Mouse (Mus musculus): Measurements from ENCODE around the gene Lipc. TPM values are rescaled to one million over a fixed set of nuclear protein-coding genes. Genes with fewer than 3 reads are reported as not detected.

Lipc gene
- polyA plus RNA-seq, 1 experiment from 2014 or later = not detected

GRCm38 (mm10) chr9:70838132-70838911 is 113.7 kb downstream of the Lipc start:
- no peaks in the 10 kb centered on the region for H3K9me3 ChIP-seq
- H3K27ac ChIP-seq = 0 out of 2 replicates have a peak overlapping the region, but pooled peaks have one; percentile 9
- WGBS = 84% methylated on average over 10 of the region's 10 CpGs
- H3K4me3 ChIP-seq = no peak overlapping the region
- no peaks in the 10 kb centered on the region for H3K27me3 ChIP-seq (ENCODE audit: insufficient read depth, poor library complexity, severe bottlenecking)
- H3K36me3 ChIP-seq = no peaks in the 10 kb centered on the region
- no peaks in the 10 kb centered on the region; the same call in 1 of the 2 replicates for H3K4me1 ChIP-seq (replicated peaks)
- no peak for DNase-seq (ENCODE audit: low spot score)

GRCm38 (mm10) chr9:70834730-70835154 is 117.3 kb downstream of the Lipc start:
- no peaks in the 10 kb centered on the region for H3K27me3 ChIP-seq (ENCODE audit: insufficient read depth, poor library complexity, severe bottlenecking)
- DNase-seq (ENCODE audit: low spot score) = no peak
- 0 out of 2 replicates have a peak overlapping the region, but pooled peaks have one; percentile 16 for H3K27ac ChIP-seq
- peaks cover 9% of the 10 kb centered on the region; the same call in 1 of the 2 replicates for H3K4me1 ChIP-seq (replicated peaks)
- H3K4me3 ChIP-seq = no peak overlapping the region
- no peaks in the 10 kb centered on the region for H3K9me3 ChIP-seq
- 63% methylated on average over 4 of the region's 4 CpGs for WGBS
- H3K36me3 ChIP-seq = no peaks in the 10 kb centered on the region

- Histone ChIP-seq H3K36me3 (no peaks in the 10 kb centered on the region), H3K4me1 (replicated peaks) (peaks cover 9% of the 10 kb centered on the region; the same call in 1 of the 2 replicates), H3K9me3 (no peaks in the 10 kb centered on the region), H3K4me3 (no peak overlapping the region), H3K27me3 (ENCODE audit: insufficient read depth, poor library complexity, severe bottlenecking) (no peaks in the 10 kb centered on the region), H3K27ac (0 out of 2 replicates have a peak overlapping the region, but pooled peaks have one; percentile 16)
- no peak for DNase-seq (ENCODE audit: low spot score)
- WGBS = 94% methylated on average over 3 of the region's 3 CpGs
These were observed 117.8 kb downstream of the Lipc start for GRCm38 (mm10) chr9:70834217-70834616.

- DNase-seq (ENCODE audit: low spot score) = no peak
- no peaks in the 10 kb centered on the region for H3K9me3 ChIP-seq
- no peak overlapping the region for H3K4me3 ChIP-seq
- H3K27ac ChIP-seq = no peak overlapping the region
- H3K36me3 ChIP-seq = no peaks in the 10 kb centered on the region
- WGBS = 88% methylated on average over 6 of the region's 6 CpGs
- no peaks in the 10 kb centered on the region for H3K27me3 ChIP-seq (ENCODE audit: insufficient read depth, poor library complexity, severe bottlenecking)
- H3K4me1 ChIP-seq (replicated peaks) = peaks cover 9% of the 10 kb centered on the region; the same call in 1 of the 2 replicates
These were observed 118.7 kb downstream of the Lipc start for GRCm38 (mm10) chr9:70833111-70833908.

- Histone ChIP-seq H3K27me3 (ENCODE audit: insufficient read depth, poor library complexity, severe bottlenecking) (no peaks in the 10 kb centered on the region), H3K36me3 (no peaks in the 10 kb centered on the region), H3K4me3 (no peak overlapping the region), H3K4me1 (replicated peaks) (peaks cover 9% of the 10 kb centered on the region; the same call in 1 of the 2 replicates), H3K27ac (no peak overlapping the region), H3K9me3 (no peaks in the 10 kb centered on the region)
- WGBS = 80% methylated on average over 7 of the region's 7 CpGs
- no peak for DNase-seq (ENCODE audit: low spot score)
These were observed 119.8 kb downstream of the Lipc start for GRCm38 (mm10) chr9:70832231-70832630.

- H3K4me1 ChIP-seq (replicated peaks) = peaks cover 9% of the 10 kb centered on the region; the same call in 1 of the 2 replicates
- H3K36me3 ChIP-seq = no peaks in the 10 kb centered on the region
- no peaks in the 10 kb centered on the region for H3K9me3 ChIP-seq
- DNase-seq (ENCODE audit: low spot score) = no peak
- WGBS = 72% methylated on average over 6 of the region's 6 CpGs
- H3K27me3 ChIP-seq (ENCODE audit: insufficient read depth, poor library complexity, severe bottlenecking) = no peaks in the 10 kb centered on the region
- H3K27ac ChIP-seq = no peak overlapping the region; the same call in 1 of the 2 replicates
- no peak overlapping the region for H3K4me3 ChIP-seq
These were observed 121.0 kb downstream of the Lipc start for GRCm38 (mm10) chr9:70830844-70831529.

GRCm38 (mm10) chr9:70829784-70830488 is 122.1 kb downstream of the Lipc start:
- 65% methylated on average over 7 of the region's 7 CpGs for WGBS
- H3K4me1 ChIP-seq (replicated peaks) = peaks cover 9% of the 10 kb centered on the region; the same call in 1 of the 2 replicates
- H3K9me3 ChIP-seq = no peaks in the 10 kb centered on the region
- H3K4me3 ChIP-seq = no peak overlapping the region
- H3K27me3 ChIP-seq (ENCODE audit: insufficient read depth, poor library complexity, severe bottlenecking) = no peaks in the 10 kb centered on the region
- DNase-seq (ENCODE audit: low spot score) = no peak
- H3K27ac ChIP-seq = no peak overlapping the region
- H3K36me3 ChIP-seq = no peaks in the 10 kb centered on the region

GRCm38 (mm10) chr9:70827911-70828310 is 124.1 kb downstream of the Lipc start:
- WGBS = 84% methylated on average over 6 of the region's 6 CpGs
- no peaks in the 10 kb centered on the region for H3K27me3 ChIP-seq (ENCODE audit: insufficient read depth, poor library complexity, severe bottlenecking)
- H3K4me1 ChIP-seq (replicated peaks) = peaks cover 9% of the 10 kb centered on the region; the same call in 1 of the 2 replicates
- no peaks in the 10 kb centered on the region for H3K36me3 ChIP-seq
- no peak overlapping the region for H3K27ac ChIP-seq
- H3K9me3 ChIP-seq = no peaks in the 10 kb centered on the region
- DNase-seq (ENCODE audit: low spot score) = no peak
- no peak overlapping the region for H3K4me3 ChIP-seq

- H3K4me3 ChIP-seq = no peak overlapping the region
- 0 out of 2 replicates have a peak, but pooled peaks cover 2% of the 10 kb centered on the region for H3K4me1 ChIP-seq (replicated peaks)
- H3K36me3 ChIP-seq = no peaks in the 10 kb centered on the region
- H3K9me3 ChIP-seq = no peaks in the 10 kb centered on the region
- no peaks in the 10 kb centered on the region for H3K27me3 ChIP-seq (ENCODE audit: insufficient read depth, poor library complexity, severe bottlenecking)
- DNase-seq (ENCODE audit: low spot score) = no peak
- H3K27ac ChIP-seq = no peak overlapping the region
- WGBS = 84% methylated on average over 3 of the region's 3 CpGs
These were observed 127.9 kb downstream of the Lipc start for GRCm38 (mm10) chr9:70824103-70824502.

- H3K36me3 ChIP-seq = no peaks in the 10 kb centered on the region
- 83% methylated on average over 14 of the region's 14 CpGs for WGBS
- DNase-seq (ENCODE audit: low spot score) = no peak
- no peaks in the 10 kb centered on the region for H3K9me3 ChIP-seq
- no peak overlapping the region for H3K27ac ChIP-seq
- H3K4me3 ChIP-seq = no peak overlapping the region
- H3K4me1 ChIP-seq (replicated peaks) = peaks cover 29% of the 10 kb centered on the region
- H3K27me3 ChIP-seq (ENCODE audit: insufficient read depth, poor library complexity, severe bottlenecking) = no peaks in the 10 kb centered on the region
These were observed 133.3 kb downstream of the Lipc start for GRCm38 (mm10) chr9:70818739-70819138.

GRCm38 (mm10) chr9:70817396-70817795 is 134.6 kb downstream of the Lipc start:
- no peaks in the 10 kb centered on the region for H3K27me3 ChIP-seq (ENCODE audit: insufficient read depth, poor library complexity, severe bottlenecking)
- H3K4me3 ChIP-seq = no peak overlapping the region
- H3K36me3 ChIP-seq = no peaks in the 10 kb centered on the region
- no peak for DNase-seq (ENCODE audit: low spot score)
- peaks cover 29% of the 10 kb centered on the region for H3K4me1 ChIP-seq (replicated peaks)
- 29% methylated on average over 1 of the region's 1 CpGs for WGBS
- no peaks in the 10 kb centered on the region for H3K9me3 ChIP-seq
- H3K27ac ChIP-seq = peak overlapping the region; percentile 54; the same call in 1 of the 2 replicates

Measured in hindbrain, embryonic 10.5 days (tissue).